Mouse (Mus musculus) heart, embryonic 11.5 days (tissue): Measurements from ENCODE around the gene Cblb. TPM values are rescaled to one million over a fixed set of nuclear protein-coding genes. Genes with fewer than 3 reads are reported as not detected.

Experiments
- ATAC-seq: fragments of 200-750 bp; cut with Nextera tagmentation; replicated peaks from 2 replicates; pipeline ENCODE4 v1.8.0; 2017; ENCODE audit warnings: moderate library complexity; ENCODE audit not compliant: insufficient number of reproducible peaks, low FRiP score, low TSS enrichment
- H3K27ac ChIP-seq: fragments of 300-500 bp; sonication (generic); 2 replicates; pipeline ENCODE4 v1.5.1; 2014; ENCODE audit warnings: mild to moderate bottlenecking, low read depth, low read length
- H3K27me3 ChIP-seq: fragments of 300-500 bp; sonication (generic); 2 replicates; pipeline ENCODE4 v1.6.1; 2014; ENCODE audit warnings: mild to moderate bottlenecking, low read length, mixed read lengths; ENCODE audit not compliant: control insufficient read depth, insufficient read depth
- H3K36me3 ChIP-seq: fragments of 300-500 bp; sonication (generic); 2 replicates; pipeline ENCODE4 v1.6.1; 2014; ENCODE audit warnings: mild to moderate bottlenecking, low read length, moderate library complexity, mixed read lengths; ENCODE audit not compliant: control insufficient read depth, insufficient read depth
- H3K4me1 ChIP-seq: fragments of 300-500 bp; sonication (generic); 2 replicates; pipeline ENCODE4 v1.6.1; 2014; ENCODE audit warnings: low read length; ENCODE audit not compliant: control insufficient read depth, insufficient read depth
- H3K4me2 ChIP-seq: fragments of 300-500 bp; sonication (generic); 2 replicates; pipeline ENCODE4 v1.6.1; 2014; ENCODE audit warnings: mild to moderate bottlenecking, moderate library complexity
- H3K4me3 ChIP-seq: fragments of 300-500 bp; sonication (generic); 2 replicates; pipeline ENCODE4 v1.5.1; 2014; ENCODE audit warnings: low read depth, low read length
- H3K9ac ChIP-seq: fragments of 300-500 bp; sonication (generic); 2 replicates; pipeline ENCODE4 v1.6.1; 2014; ENCODE audit warnings: mild to moderate bottlenecking, low read depth, low read length, moderate library complexity
- H3K9me3 ChIP-seq: fragments of 300-500 bp; sonication (generic); replicated peaks from 2 replicates; pipeline ENCODE4 v1.6.1; 2016; ENCODE audit warnings: low read length; ENCODE audit not compliant: control insufficient read depth
- WGBS: fragments of 180-500 bp; shearing (Covaris S2); extraction: QIAGEN DNeasy Blood & Tissue Kit; methylation state at CpG from one replicate; pipeline ENCODE4 v1.1.7; 2014; ENCODE audit not compliant: insufficient replicate concordance; 5-methylcytosine and 5-hydroxymethylcytosine counted together
- polyA plus RNA-seq: library from polyadenylated mRNA; unstranded; fragments of >200 nt; fragmentation: Nextera tagmentation; extraction: Ambion mirVana; gene quantifications from 2 replicates; pipeline ENCODE4 v1.2.1, GENCODE M21; 2014

Cblb gene
- polyA plus RNA-seq, 1 experiment from 2014 or later = 15.3 TPM

- Histone ChIP-seq H3K4me1 (no peaks in the 10 kb centered on the region), H3K4me2 (no peak overlapping the region), H3K4me3 (no peak overlapping the region), H3K27ac (no peak overlapping the region), H3K9ac (no peak overlapping the region), H3K27me3 (no peaks in the 10 kb centered on the region), H3K36me3 (peaks cover 2% of the 10 kb centered on the region; the same call in 1 of the 2 replicates), H3K9me3 (no peaks in the 10 kb centered on the region)
- 82% methylated on average over 5 of the region's 5 CpGs for WGBS
- ATAC-seq = no peak
Measured at GRCm38 (mm10) chr16:52155030-52155696, 124.1 kb downstream of the Cblb start.

- H3K4me3 ChIP-seq = no peak overlapping the region
- no peaks in the 10 kb centered on the region for H3K27me3 ChIP-seq
- WGBS = 59% methylated on average over 6 of the region's 6 CpGs
- H3K27ac ChIP-seq = no peak overlapping the region
- peaks cover 4% of the 10 kb centered on the region for H3K36me3 ChIP-seq
- no peaks in the 10 kb centered on the region for H3K9me3 ChIP-seq
- no peak for ATAC-seq
- no peaks in the 10 kb centered on the region for H3K4me1 ChIP-seq
- no peak overlapping the region for H3K4me2 ChIP-seq
- H3K9ac ChIP-seq = no peak overlapping the region
Measured at GRCm38 (mm10) chr16:52159958-52160504, 129.0 kb downstream of the Cblb start.

GRCm38 (mm10) chr16:52164246-52164645 is 133.2 kb downstream of the Cblb start:
- 86% methylated on average over 9 of the region's 9 CpGs for WGBS
- ATAC-seq = no peak
- H3K36me3 ChIP-seq = peaks cover 10% of the 10 kb centered on the region

GRCm38 (mm10) chr16:52173253-52173652 is 142.2 kb downstream of the Cblb start:
- Histone ChIP-seq H3K4me1 (no peaks in the 10 kb centered on the region), H3K9me3 (no peaks in the 10 kb centered on the region), H3K36me3 (peaks cover 5% of the 10 kb centered on the region)

More at GRCm38 (mm10) chr16:52164246-52164645, 133.2 kb downstream of the Cblb start:
- Histone ChIP-seq H3K9me3 (no peaks in the 10 kb centered on the region), H3K4me3 (no peak overlapping the region), H3K27me3 (no peaks in the 10 kb centered on the region), H3K4me2 (no peak overlapping the region), H3K4me1 (no peaks in the 10 kb centered on the region), H3K27ac (no peak overlapping the region), H3K9ac (no peak overlapping the region)

GRCm38 (mm10) chr16:52179839-52180238 is 148.8 kb downstream of the Cblb start:
- no peaks in the 10 kb centered on the region for H3K27me3 ChIP-seq
- peak overlapping the region; percentile 57; the same call in 1 of the 2 replicates for H3K27ac ChIP-seq
- ATAC-seq = no peak
- H3K4me1 ChIP-seq = peaks cover 11% of the 10 kb centered on the region; the same call in 1 of the 2 replicates
- no peak overlapping the region for H3K9ac ChIP-seq
- H3K4me3 ChIP-seq = no peak overlapping the region
- H3K4me2 ChIP-seq = no peak overlapping the region
- H3K9me3 ChIP-seq = no peaks in the 10 kb centered on the region
- H3K36me3 ChIP-seq = peaks cover 3% of the 10 kb centered on the region; the same call in 1 of the 2 replicates
- WGBS = 57% methylated on average over 3 of the region's 3 CpGs

More at GRCm38 (mm10) chr16:52173253-52173652, 142.2 kb downstream of the Cblb start:
- Histone ChIP-seq H3K27ac (no peak overlapping the region), H3K9ac (no peak overlapping the region), H3K27me3 (no peaks in the 10 kb centered on the region), H3K4me2 (no peak overlapping the region), H3K4me3 (no peak overlapping the region)
- no peak for ATAC-seq

- no peak overlapping the region for H3K4me3 ChIP-seq
- no peaks in the 10 kb centered on the region for H3K27me3 ChIP-seq
- H3K4me2 ChIP-seq = no peak overlapping the region
- H3K9ac ChIP-seq = no peak overlapping the region
- no peaks in the 10 kb centered on the region for H3K9me3 ChIP-seq
- ATAC-seq = no peak
- 81% methylated on average over 7 of the region's 7 CpGs for WGBS
- H3K4me1 ChIP-seq = peaks cover 11% of the 10 kb centered on the region; the same call in 1 of the 2 replicates
- H3K27ac ChIP-seq = no peak overlapping the region
- H3K36me3 ChIP-seq = 0 out of 2 replicates have a peak, but pooled peaks cover 5% of the 10 kb centered on the region
Measured at GRCm38 (mm10) chr16:52182057-52182456, 151.0 kb downstream of the Cblb start.

- ATAC-seq = no peak
- Histone ChIP-seq H3K4me1 (peaks cover 3% of the 10 kb centered on the region; the same call in 1 of the 2 replicates), H3K36me3 (peaks cover 6% of the 10 kb centered on the region; the same call in 1 of the 2 replicates), H3K27me3 (no peaks in the 10 kb centered on the region), H3K9me3 (no peaks in the 10 kb centered on the region), H3K27ac (no peak overlapping the region), H3K9ac (no peak overlapping the region), H3K4me3 (no peak overlapping the region), H3K4me2 (no peak overlapping the region)
- 47% methylated on average over 10 of the region's 10 CpGs for WGBS
Measured at GRCm38 (mm10) chr16:52184350-52184749, 153.3 kb downstream of the Cblb start.

GRCm38 (mm10) chr16:52186731-52187130 is 155.7 kb downstream of the Cblb start:
- 63% methylated on average over 10 of the region's 10 CpGs for WGBS
- Histone ChIP-seq H3K9me3 (no peaks in the 10 kb centered on the region), H3K36me3 (peaks cover 10% of the 10 kb centered on the region), H3K27ac (no peak overlapping the region), H3K27me3 (no peaks in the 10 kb centered on the region), H3K4me2 (no peak overlapping the region), H3K9ac (no peak overlapping the region), H3K4me1 (no peaks in the 10 kb centered on the region; the same call in 1 of the 2 replicates), H3K4me3 (no peak overlapping the region)
- no peak for ATAC-seq
